Mouse (Mus musculus) layer of hippocampus, adult 6 months (tissue): Measurements from ENCODE around the gene Scn7a. TPM values are rescaled to one million over a fixed set of nuclear protein-coding genes. Genes with fewer than 3 reads are reported as not detected.

Experiments
- long read RNA-seq, 2 experiments: library from polyadenylated mRNA; unstranded; transcript quantifications; one replicate each; pipeline ENCODE4 v2.0.0; 2019 to 2020
- polyA plus RNA-seq: library from polyadenylated mRNA; unstranded; fragments of <200 nt; fragmentation: Nextera tagmentation; gene quantifications from 2 replicates; pipeline ENCODE4 v1.2.3, GENCODE M21; 2021

The Scn7a gene
- 0.25 and 0.44 TPM in 2 replicates for polyA plus RNA-seq
- long read RNA-seq, experiment 1, partial matches to known transcripts: 0 of 2 reads
- long read RNA-seq, experiment 1, other reads (novel, unspliced or antisense): 2 of 2 reads
- long read RNA-seq, experiment 2: 0 reads

DNA sequence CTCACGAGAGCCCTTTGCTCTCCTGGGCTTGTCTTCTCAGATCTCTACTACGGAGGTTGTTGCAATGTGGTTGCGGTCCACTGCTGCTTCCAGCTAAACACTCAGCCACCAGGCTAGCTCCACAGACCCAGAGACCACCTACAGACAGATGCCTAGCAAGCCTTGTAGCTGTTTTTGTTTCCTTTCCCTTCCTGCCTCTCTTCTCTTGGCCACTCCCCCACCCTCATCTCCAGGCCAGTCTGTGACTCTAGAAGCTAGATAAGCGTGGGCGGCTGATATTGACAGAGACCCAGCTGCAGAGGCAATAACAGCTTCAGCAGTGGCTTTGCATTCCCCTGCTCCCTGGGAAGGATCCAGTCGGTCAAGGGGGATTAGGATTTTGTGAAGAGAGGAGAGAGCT is at the start of gene Scn7a:
Gene Scn7a (minus strand): TSS at position 150 of the 400 bp plus-strand sequence.

DNA sequence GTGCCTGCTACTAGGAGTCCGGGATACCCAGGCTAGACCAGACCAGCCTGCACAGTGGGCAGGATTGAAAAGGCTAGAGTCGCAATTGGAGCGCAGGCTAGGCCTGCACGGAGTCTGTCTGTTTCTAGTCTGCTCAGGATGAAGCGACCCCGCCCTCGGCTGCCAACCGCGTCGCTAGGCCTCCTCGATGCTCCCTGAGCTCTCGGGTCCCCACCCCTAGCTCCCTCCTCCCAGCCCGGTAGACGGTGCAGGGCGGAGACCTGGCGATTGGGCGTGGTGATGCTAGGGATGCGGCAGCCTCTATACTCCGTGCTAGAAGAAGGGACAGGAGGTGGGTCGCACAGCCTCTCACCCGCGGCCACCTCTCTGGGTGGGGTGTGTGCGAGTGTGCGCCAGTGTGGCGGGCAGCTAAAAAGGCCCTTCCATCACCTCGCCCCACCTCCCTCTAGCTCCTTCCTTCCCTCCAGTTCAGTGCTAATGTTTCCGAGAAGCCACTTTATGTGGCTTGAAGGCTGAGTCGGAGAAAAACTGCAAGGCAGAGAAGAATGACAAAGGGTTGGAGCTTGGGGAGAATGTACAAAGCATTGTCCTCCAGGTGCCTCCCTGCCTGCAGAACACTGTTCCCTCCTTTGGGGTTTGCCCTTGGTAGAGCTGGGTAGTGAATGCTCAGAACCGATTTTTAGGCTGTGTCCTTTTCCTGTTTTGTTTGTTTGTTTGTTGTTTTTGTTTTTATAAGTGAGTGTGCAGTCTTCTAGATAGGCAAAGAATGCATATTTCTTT is 149.9 kb downstream of the Scn7a start, which contains the start of gene Scn9a:
Gene Scn9a (minus strand): TSS at position 383 of the 780 bp plus-strand sequence.

Other genes starting within 250 kb of the Scn7a start
- gene Scn9a, start 150.0 kb downstream of the Scn7a start, polyA plus RNA-seq: 0.26 and 0.28 TPM in 2 replicates